Mouse (Mus musculus) embryonic fibroblast, embryonic 13.5 days (primary cell): ENCODE measurements around the gene Ptov1. TPM values are rescaled to one million over a fixed set of nuclear protein-coding genes. Genes with fewer than 3 reads are reported as not detected.

Experiments
- H3K27ac ChIP-seq: 2 replicates; pipeline ENCODE4 v1.5.1; 2012; ENCODE audit warnings: low read length, control low read depth, inconsistent platforms; ENCODE audit not compliant: insufficient read depth
- H3K4me1 ChIP-seq: 2 replicates; pipeline ENCODE4 v1.6.1; 2011; ENCODE audit warnings: low read length; ENCODE audit not compliant: control insufficient read depth, insufficient read depth
- H3K4me3 ChIP-seq: 2 replicates; pipeline ENCODE4 v1.5.1; 2011; ENCODE audit warnings: mild to moderate bottlenecking, control low read depth, low read length; ENCODE audit not compliant: insufficient read depth
- CTCF ChIP-seq: IDR thresholded peaks from 2 replicates; pipeline ENCODE4 v1.5.1; 2011; ENCODE audit warnings: mild to moderate bottlenecking, control low read depth, low read length, moderate library complexity, borderline replicate concordance; ENCODE audit not compliant: insufficient read depth
- POLR2A ChIP-seq: IDR thresholded peaks from 2 replicates; pipeline ENCODE4 v1.6.1; 2011; ENCODE audit warnings: low read depth, mild to moderate bottlenecking, control low read depth, low read length, moderate library complexity
- polyA plus RNA-seq: library from polyadenylated mRNA; stranded (reverse); fragments of >200 nt; gene quantifications from 2 replicates; pipeline ENCODE4 v1.2.4, GENCODE M21; 2011; ENCODE audit warnings: low read depth; ENCODE audit not compliant: missing spikeins, insufficient read length

Gene Ptov1
- 144 and 160 TPM in 2 replicates for polyA plus RNA-seq

DNA sequence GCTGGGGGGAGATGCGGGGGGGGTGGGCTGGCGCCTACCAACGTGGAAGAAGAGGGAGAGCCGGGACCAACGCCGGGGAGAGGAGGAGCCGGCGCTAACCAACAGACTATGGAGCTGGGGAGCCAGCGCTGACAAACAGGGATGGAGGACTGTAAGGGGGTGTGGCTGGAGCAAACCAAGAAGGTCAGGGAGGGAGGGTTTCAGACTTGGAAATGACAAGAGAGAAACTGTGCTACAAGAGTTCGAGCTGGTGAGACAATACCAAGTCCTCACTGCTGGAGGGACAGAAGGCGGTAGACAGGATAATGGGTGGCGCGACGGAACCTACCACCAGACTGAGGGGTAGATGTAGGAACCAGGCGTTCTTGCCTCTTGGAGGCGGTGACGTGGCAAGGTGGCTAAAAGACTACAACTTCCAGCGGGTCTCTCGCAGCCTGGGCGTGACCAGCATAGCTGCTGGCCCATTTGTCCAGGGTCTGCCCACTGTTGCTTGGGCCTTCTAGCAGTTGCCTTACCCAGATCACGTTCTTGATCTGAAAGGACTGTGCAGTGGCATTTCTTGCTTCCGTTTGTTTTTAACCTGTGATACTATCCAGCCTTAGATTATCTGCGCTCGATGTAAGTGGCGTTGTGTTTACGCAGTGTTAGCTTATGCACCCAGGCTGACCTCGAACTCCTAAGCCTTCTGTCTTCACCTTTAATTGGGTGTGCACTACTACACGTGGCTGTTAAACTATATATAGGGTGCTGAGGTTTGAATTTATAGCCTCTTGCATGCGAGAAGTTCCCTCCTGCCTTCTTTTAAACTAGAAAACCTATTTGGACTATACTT, at the start of gene Ptov1:
TSS of gene Ptov1 (minus strand) at position 92 of the 832 bp plus-strand sequence.
- 0 out of 2 replicates have a peak, but pooled peaks cover 7% of the 10 kb centered on the region for H3K4me1 ChIP-seq
- TF ChIP-seq POLR2A (peak; percentile 88), CTCF (no peak)
- peak within 1 kb of the TSS; percentile 47 for H3K4me3 ChIP-seq
- peak within 1 kb of the TSS; percentile 89 for H3K27ac ChIP-seq

DNA sequence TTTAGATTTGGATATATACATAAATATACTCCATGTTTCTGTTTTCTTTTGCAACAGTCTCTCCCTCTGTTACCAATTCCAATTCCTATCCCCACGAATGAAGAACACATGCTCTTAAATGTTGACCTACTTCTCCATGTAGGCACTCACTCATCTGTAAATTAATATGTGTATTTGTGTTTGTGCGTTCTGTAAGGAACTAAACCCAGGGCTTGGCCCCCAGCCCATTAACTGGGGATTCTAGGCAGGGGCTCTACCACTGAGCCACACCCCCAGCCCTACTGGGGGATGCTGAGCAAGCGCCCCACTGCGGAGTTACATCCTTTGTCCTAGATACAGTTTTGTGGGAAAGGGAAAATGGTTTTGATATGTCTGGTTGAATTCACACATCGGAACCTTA, 49.5 kb upstream of the Ptov1 start:
- Histone ChIP-seq H3K4me3 (no peak overlapping the region), H3K27ac (no peak overlapping the region), H3K4me1 (no peaks in the 10 kb centered on the region; the same call in 1 of the 2 replicates)
- no peak for TF ChIP-seq POLR2A
- no peak for TF ChIP-seq CTCF

DNA sequence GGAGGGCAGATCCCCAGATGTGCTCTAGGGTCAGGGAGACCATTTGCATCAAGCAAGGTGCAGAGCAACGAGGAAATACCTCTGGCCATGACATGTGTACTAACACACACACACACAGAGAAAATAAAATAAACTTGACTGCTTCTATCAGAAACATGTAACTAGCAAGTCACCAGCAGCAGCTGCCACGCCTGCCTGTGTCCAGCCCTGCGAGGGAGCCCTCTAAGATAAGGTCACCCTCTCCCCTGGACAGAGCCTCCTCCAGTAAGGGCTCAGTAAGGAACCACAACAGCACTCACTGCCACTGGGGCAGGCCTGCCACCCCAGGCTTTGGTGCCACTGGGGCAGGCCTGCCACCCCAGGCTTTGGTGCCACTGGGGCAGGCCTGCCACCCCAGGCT, 48.6 kb upstream of the Ptov1 start:
- TF ChIP-seq POLR2A: no peak
- H3K27ac ChIP-seq: no peak overlapping the region
- no peaks in the 10 kb centered on the region; the same call in 1 of the 2 replicates for H3K4me1 ChIP-seq
- H3K4me3 ChIP-seq: no peak overlapping the region

DNA sequence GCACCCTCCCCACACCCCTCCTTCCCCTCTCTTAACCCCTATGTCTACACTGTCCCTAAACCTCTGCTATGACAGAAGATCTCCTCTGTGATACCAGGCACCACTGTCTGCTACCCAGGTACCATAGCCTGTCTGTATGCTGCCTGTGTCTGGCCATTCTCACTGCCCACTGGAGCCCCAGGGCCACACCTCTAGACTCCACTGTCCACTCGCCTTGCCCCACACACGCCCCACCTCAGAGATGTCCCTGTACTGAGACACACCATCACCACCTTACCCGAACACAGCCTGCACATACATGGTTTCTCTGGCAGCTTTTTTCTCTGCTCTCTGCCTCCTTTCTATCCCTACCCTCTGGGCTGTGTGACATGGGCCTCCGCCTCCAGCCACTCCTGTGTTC, 47.3 kb upstream of the Ptov1 start:
- no peak overlapping the region for H3K27ac ChIP-seq
- no peak for TF ChIP-seq POLR2A
- no peak for TF ChIP-seq CTCF
- H3K4me3 ChIP-seq: no peak overlapping the region
- H3K4me1 ChIP-seq: no peaks in the 10 kb centered on the region; the same call in 1 of the 2 replicates

DNA sequence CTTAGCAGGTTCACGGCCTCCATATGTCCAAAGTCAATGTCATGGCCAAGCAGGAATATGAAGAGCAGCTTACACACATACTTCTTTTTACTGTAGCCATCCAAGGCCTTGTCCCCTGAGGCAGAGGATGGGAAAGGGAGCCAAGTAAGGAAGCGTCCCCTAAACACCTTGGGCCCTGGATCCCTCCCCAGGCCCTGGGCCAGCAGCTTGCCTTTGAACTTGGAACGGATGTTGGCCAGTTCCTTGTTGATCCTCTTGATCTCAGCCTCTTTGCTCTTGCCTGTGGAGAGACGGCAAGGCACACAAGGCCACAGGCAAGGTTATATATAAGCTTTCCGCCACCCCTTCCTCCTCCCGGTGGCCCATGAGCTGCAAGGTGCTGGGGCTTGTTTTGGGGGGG, 46.6 kb upstream of the Ptov1 start:
- Histone ChIP-seq H3K4me1 (no peaks in the 10 kb centered on the region; the same call in 1 of the 2 replicates), H3K27ac (no peak overlapping the region), H3K4me3 (no peak overlapping the region)
- TF ChIP-seq POLR2A (no peak), CTCF (no peak)

DNA sequence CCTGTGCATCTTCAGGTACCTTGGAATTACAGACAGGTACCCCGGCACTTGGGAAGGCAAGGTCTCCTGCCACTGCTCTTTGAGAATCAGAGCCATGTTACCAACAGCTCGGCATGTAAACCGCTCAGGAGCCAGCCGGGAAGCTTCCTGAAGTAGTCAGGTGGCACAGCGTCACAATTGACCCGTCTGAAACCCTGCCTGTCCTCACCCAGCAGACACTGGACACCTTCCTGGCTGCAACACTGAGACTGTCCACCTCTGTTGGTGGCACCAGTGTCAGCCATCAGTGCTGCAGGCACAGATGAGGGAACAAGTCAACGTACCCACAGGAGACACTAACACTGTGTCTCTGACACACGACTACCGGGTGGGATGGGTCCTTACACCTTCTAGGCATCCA, 45.7 kb upstream of the Ptov1 start:
- TF ChIP-seq CTCF (no peak), POLR2A (no peak)
- Histone ChIP-seq H3K27ac (no peak overlapping the region), H3K4me3 (no peak overlapping the region), H3K4me1 (no peaks in the 10 kb centered on the region; the same call in 1 of the 2 replicates)

DNA sequence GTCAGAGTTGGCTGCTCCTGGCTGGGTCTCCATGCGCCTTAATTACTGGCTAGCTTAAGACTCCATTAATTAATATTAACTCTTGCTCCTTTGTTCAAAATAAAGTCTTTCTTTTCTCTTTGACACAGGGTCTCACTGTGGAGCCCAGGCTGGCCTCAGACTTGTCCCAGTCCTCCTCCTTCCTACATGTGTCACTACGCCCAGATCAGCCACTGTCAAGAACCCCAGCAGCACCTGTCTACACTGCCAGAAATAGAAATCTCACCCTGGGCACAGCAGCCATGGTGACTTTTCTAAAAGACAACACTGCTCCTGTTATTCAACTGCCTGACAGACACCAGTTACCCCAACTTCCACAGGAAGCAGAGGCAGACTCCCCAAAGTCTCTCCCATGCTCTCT, 44.8 kb upstream of the Ptov1 start:
- Histone ChIP-seq H3K4me3 (no peak overlapping the region), H3K4me1 (no peaks in the 10 kb centered on the region; the same call in 1 of the 2 replicates), H3K27ac (no peak overlapping the region)
- no peak for TF ChIP-seq POLR2A
- TF ChIP-seq CTCF: no peak

DNA sequence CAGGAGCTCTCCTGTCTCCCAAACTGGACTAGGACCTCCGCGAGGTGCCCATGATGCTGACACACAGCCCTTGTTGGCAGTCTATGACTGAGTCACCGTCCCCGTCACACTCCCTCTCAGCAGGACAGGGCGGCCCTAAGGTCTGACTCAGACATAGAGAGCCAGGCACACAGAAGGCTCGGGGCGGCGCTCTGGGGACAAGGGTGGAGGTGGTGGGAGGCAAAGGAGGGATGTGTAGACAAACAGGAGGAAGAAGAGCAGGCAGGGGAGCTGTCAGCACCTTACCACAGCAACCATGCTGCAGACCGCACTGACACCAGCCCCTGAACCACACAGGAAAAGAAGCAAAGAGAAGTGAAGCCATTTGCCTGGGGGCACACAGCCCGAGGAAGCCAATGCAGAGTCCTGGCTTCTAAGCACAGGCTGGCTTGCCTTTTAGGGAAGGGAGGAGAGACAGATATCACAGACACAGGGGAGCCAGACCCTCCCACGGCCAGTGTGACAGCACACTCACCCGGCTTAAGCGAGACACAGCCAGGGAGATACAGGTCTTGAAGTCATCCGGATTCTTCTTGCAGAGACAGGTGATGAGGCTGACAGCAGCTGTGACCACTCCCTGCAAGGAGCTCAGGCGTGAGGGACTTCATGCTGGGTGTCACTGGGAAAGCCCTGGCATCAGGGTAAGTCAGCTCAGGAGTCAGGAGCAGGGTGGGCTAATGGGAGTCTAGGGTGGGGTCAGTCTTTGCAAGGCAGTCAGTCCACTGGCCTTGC, 39.3 kb upstream of the Ptov1 start:
- Histone ChIP-seq H3K27ac (no peak overlapping the region; the same call in 1 of the 2 replicates), H3K4me3 (no peak overlapping the region), H3K4me1 (no peaks in the 10 kb centered on the region)
- TF ChIP-seq CTCF (no peak), POLR2A (no peak)

DNA sequence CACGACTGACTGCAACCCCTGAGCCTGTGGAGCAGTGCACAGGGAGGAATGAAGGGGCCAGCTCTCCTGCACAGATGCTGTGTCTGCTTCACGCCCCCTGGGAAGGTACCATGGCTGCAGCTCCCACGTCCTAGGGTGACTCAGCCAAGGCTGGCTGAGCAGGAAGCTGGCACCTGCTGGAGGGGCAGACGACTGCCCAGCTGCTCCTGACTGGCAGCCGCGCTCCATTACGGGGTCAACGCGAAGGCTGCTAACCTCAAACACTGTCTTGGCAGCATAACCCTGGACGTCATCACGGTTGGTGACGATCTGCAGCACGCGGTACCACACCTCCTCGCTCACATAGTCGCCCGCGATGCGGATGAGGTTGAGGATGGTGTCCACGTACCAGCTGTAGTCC, 35.8 kb upstream of the Ptov1 start:
- Histone ChIP-seq H3K27ac (no peak overlapping the region), H3K4me1 (no peaks in the 10 kb centered on the region), H3K4me3 (no peak overlapping the region)
- TF ChIP-seq POLR2A (no peak), CTCF (0 out of 2 replicates have a peak, but pooled peaks have one; percentile 1)
